Mouse (Mus musculus): ENCODE results near the gene Mbd3l2.
A peak's percentile ranks its signal among the peaks of the same experiment; 100 is the strongest.
"Not testable (repeated sequence)": the region's sequence is repeated elsewhere in the genome, so short reads cannot be mapped to it uniquely, and the experiment has no call there.

Mbd3l2 gene

DNA sequence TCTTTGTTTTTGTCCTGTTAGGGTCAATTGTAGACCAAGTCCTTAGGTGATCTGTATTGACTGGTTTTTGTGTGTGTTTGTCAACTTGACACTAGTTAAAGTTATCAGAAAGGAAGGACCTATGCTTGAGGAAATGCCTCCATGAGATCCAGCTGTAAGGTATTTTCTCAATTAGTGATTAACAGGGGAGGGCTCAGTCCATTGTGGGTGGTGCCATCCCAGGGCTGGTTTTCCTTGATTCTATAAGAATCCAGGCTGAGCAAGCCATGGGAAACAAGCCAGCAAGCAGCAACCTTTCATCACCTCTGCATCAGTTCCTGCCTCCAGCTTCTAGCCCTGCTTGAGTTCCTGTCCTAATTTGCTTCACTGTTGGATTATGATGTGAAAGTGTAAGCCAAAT is at the start of gene Mbd3l2:
Mbd3l2 (plus strand) TSS at position 301 of the 400 bp plus-strand sequence.
- DNase-seq (ENCODE audit: low spot score): no peak

- DNase-seq (ENCODE audit: low spot score): no peak
Observed at GRCm38 (mm10) chr9:18385782-18386181, 44.7 kb upstream of the Mbd3l2 start.

- no peak for DNase-seq (ENCODE audit: low spot score)
Observed at GRCm38 (mm10) chr9:18399629-18400028, 30.8 kb upstream of the Mbd3l2 start.

- not testable (repeated sequence) for DNase-seq (ENCODE audit: low spot score)
Observed at GRCm38 (mm10) chr9:18402895-18403294, 27.6 kb upstream of the Mbd3l2 start, which contains the start of gene Naalad2. Naalad2 (minus strand) TSS chr9:18402995.

- no peak for DNase-seq (ENCODE audit: low spot score)
Observed at GRCm38 (mm10) chr9:18404118-18404517, 26.3 kb upstream of the Mbd3l2 start, which contains the start of gene Ubtfl1. Ubtfl1 (plus strand) TSS chr9:18404418.

DNA sequence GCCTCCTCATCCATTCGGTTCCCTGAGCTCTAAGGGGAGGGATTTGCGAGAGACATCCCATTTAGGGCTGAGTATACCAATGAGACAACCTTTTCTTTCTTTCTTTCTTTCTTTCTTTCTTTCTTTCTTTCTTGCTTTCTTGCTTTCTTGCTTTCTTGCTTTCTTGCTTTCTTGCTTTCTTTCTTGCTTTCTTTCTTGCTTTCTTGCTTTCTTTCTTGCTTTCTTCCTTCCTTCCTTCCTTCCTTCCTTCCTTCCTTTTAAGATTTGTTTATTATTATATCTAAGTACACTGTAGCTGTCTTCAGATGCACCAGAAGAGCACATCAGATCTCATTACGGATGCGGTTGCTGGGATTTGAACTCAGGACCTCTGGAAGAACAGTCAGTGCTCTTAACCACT is 18.1 kb upstream of the Mbd3l2 start:
- not testable (repeated sequence) for DNase-seq (ENCODE audit: low spot score)

GRCm38 (mm10) chr9:18431687-18432086 is 1.2 kb downstream of the Mbd3l2 start:
- peak; percentile 3 for DNase-seq (ENCODE audit: low spot score)

DNA sequence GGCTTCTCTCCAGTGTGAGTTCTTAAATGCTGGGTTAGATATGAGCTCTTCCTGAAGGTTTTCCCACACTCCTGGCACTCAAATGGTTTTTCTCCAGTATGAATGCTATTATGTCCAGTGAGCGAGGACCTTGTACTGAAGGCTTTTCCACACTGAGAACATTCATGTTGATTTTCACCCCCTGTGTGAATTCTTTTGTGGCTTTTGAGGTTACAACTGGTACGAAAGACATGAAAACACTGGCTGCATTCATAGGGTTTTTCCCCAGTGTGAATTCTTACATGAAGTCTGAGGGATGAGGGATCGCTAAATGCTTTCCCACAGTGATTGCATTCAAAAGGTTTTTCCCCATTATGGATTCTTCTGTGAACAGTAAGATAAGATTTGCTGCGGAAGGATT is 26.1 kb downstream of the Mbd3l2 start:
- no peak for DNase-seq (ENCODE audit: low spot score)

- DNase-seq (ENCODE audit: low spot score): no peak
Observed at GRCm38 (mm10) chr9:18467350-18467749, 36.9 kb downstream of the Mbd3l2 start.

DNA sequence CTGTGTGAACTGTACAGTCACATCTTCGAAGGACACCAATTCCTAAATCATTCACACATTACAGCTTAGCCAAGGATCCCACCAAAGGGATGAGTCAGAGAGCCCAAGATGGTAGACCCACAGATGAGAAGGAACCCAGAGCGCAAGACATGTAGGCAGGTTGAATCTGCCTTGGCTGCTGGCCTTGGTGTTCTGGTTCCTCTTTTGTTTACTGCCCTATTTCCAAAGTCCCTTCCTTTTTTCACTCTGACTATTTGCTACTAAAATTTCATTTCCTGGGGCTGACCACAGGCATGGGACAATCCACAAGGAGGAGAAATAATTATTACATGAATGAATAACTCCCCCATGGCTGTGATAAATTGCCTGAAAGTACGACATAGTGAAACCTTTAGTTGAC is 37.6 kb downstream of the Mbd3l2 start:
- DNase-seq (ENCODE audit: low spot score): no peak

DNA sequence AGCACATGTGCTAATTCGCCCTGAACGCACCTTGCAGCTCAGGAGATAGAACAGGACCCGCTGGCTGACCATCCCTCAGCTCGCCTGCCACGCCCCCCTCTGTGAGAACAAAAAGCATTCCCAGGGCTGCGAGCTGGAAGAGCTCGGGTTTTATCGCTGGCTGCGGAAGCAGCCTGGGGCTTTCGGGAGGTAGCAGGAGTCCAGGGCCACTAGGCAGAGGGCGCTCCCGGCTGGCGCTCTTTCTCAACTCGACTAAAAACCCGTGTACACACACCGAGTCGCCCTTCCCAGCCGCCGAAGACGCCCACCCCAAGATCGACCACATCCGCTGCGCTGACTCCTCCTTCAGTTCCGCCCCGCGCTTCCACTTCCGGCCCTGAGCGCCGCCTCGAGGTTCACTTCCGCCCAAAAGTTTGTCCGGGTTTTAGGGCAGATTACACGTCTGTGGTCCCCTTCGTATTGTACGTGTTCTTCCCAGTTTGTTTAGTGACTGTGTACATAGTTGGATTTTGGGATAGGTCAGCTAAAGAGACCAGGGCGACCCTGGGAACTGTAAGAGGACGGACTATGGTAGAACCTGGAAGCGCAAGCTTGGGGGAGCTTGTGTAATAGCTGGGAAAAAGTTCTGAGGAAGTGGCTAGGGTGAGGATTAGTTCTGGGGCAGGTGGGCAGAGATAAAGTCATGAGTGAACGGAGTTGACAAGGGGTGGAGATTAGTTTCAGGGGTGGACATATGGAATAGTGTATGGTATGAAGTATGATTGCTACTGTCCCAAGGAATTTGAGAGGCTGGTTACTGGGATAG is 43.1 kb downstream of the Mbd3l2 start:
- DNase-seq (ENCODE audit: low spot score): peak; percentile 69

- no peak for DNase-seq (ENCODE audit: low spot score)
Observed at GRCm38 (mm10) chr9:18478168-18478567, 47.7 kb downstream of the Mbd3l2 start, which contains the start of the genes Zfp558 and Mbd3l1. Zfp558 (minus strand) TSS chr9:18478268. Mbd3l1 (plus strand) TSS chr9:18478359.

All from layer of hippocampus, adult 11-12 months (tissue).